Mouse (Mus musculus): ENCODE results near the gene Npas3. TPM values are rescaled to one million over a fixed set of nuclear protein-coding genes. Genes with fewer than 3 reads are reported as not detected.

Gene Npas3
- polyA plus RNA-seq, 1 experiment from 2014 or later = 2.0 TPM

- Histone ChIP-seq H3K9ac (ENCODE audit: low read depth, low read length) (no peak overlapping the region), H3K36me3 (ENCODE audit: control insufficient read depth, insufficient read depth, low read length) (no peaks in the 10 kb centered on the region), H3K4me1 (replicated peaks; ENCODE audit: control insufficient read depth, insufficient read depth, low read length) (no peaks in the 10 kb centered on the region), H3K9me3 (ENCODE audit: control insufficient read depth, low read length) (no peaks in the 10 kb centered on the region), H3K27me3 (replicated peaks; ENCODE audit: control insufficient read depth, insufficient read depth, low read length) (no peaks in the 10 kb centered on the region), H3K4me2 (no peak overlapping the region), H3K4me3 (ENCODE audit: low read depth, low read length) (no peak overlapping the region), H3K27ac (ENCODE audit: low read depth, low read length) (no peak overlapping the region)
- ATAC-seq (replicated peaks; ENCODE audit: low FRiP score) = no peak
- WGBS = 79% methylated on average over 9 of the region's 9 CpGs
- DNase-seq (ENCODE audit: low spot score) = no peak
Observed at GRCm38 (mm10) chr12:53331391-53331790, 82.9 kb downstream of the Npas3 start.

DNA sequence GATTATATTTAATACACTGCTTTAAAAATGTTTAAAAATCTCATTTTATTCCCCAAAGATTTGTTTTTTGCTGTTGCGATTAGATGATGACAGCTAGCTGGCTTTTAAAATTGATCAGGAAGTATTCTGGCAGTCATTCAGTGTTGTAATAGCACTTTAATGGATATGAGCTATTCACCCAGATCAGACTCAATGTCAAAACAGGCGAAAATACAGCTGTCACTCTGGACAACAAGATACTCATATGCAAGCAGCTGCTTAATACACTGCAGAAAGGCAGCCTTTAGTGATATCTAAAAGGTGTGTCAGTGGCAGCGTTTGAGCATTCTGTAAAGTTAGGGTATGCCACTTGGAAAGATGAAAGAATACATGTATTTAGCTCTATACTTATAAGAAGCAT, 83.3 kb downstream of the Npas3 start:
- WGBS = 77% methylated on average over 3 of the region's 3 CpGs
- Histone ChIP-seq H3K9me3 (ENCODE audit: control insufficient read depth, low read length) (no peaks in the 10 kb centered on the region), H3K36me3 (ENCODE audit: control insufficient read depth, insufficient read depth, low read length) (no peaks in the 10 kb centered on the region), H3K4me3 (ENCODE audit: low read depth, low read length) (no peak overlapping the region), H3K4me2 (no peak overlapping the region), H3K27ac (ENCODE audit: low read depth, low read length) (no peak overlapping the region), H3K4me1 (replicated peaks; ENCODE audit: control insufficient read depth, insufficient read depth, low read length) (no peaks in the 10 kb centered on the region), H3K27me3 (replicated peaks; ENCODE audit: control insufficient read depth, insufficient read depth, low read length) (no peaks in the 10 kb centered on the region), H3K9ac (ENCODE audit: low read depth, low read length) (no peak overlapping the region)
- ATAC-seq (replicated peaks; ENCODE audit: low FRiP score) = no peak
- no peak for DNase-seq (ENCODE audit: low spot score)

DNA sequence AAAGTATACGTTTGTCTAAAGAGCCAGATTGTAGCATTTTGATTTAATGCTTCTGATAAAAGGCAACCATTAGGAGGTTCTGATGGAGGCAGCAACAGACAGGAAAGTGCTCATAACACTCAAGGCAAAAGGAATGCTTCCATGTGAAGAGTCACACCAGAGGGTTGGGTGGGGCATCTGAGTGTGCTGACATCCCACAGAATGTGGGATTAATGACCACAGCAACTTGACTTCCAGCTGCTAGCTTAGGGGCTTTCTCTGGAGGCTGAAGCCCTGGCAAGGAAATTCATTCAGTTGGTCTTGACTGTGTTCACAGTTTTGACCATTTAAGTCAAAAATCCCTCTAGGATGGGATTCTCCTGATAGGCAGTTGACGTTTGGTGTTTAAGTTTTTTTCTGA, 84.8 kb downstream of the Npas3 start:
- H3K36me3 ChIP-seq (ENCODE audit: control insufficient read depth, insufficient read depth, low read length) = no peaks in the 10 kb centered on the region
- no peak overlapping the region for H3K4me2 ChIP-seq
- no peak for ATAC-seq (replicated peaks; ENCODE audit: low FRiP score)
- no peaks in the 10 kb centered on the region for H3K4me1 ChIP-seq (replicated peaks; ENCODE audit: control insufficient read depth, insufficient read depth, low read length)
- no peak overlapping the region for H3K9ac ChIP-seq (ENCODE audit: low read depth, low read length)
- no peak overlapping the region for H3K4me3 ChIP-seq (ENCODE audit: low read depth, low read length)
- no peaks in the 10 kb centered on the region for H3K9me3 ChIP-seq (ENCODE audit: control insufficient read depth, low read length)
- 68% methylated on average over 2 of the region's 2 CpGs for WGBS
- H3K27me3 ChIP-seq (replicated peaks; ENCODE audit: control insufficient read depth, insufficient read depth, low read length) = no peaks in the 10 kb centered on the region
- H3K27ac ChIP-seq (ENCODE audit: low read depth, low read length) = no peak overlapping the region
- DNase-seq (ENCODE audit: low spot score) = no peak

DNA sequence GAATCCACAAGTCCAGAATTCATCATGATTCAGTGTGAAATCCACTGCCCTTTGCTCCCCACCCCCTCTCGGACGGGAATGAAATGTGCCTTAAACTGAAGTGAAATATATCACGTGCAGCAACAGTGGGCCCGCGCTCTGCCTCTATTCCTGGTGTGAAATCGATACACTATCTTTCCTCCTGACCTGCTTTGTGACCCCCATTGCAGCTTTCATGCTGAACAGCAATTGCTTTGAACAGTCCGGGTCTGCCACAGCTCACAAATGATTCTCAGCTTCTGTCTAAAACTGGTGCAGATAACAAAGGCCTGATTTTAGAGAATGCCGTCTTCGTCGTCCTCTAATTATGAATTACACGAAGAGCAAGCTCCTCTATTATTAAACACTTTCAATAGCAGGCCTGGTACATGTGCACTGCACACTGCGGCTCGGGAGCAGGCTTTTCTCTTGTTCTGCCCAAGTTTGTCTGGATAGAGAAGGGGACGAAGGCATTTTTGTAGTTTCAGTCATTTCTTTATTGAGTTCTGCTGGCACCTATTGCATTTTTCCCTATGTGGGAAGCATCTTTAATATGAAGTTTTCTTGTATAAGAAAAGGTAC, 90.0 kb downstream of the Npas3 start:
- DNase-seq (ENCODE audit: low spot score) = no peak
- Histone ChIP-seq H3K27me3 (replicated peaks; ENCODE audit: control insufficient read depth, insufficient read depth, low read length) (no peaks in the 10 kb centered on the region), H3K4me2 (no peak overlapping the region), H3K9ac (ENCODE audit: low read depth, low read length) (no peak overlapping the region), H3K9me3 (ENCODE audit: control insufficient read depth, low read length) (no peaks in the 10 kb centered on the region), H3K4me3 (ENCODE audit: low read depth, low read length) (no peak overlapping the region), H3K36me3 (ENCODE audit: control insufficient read depth, insufficient read depth, low read length) (no peaks in the 10 kb centered on the region), H3K27ac (ENCODE audit: low read depth, low read length) (no peak overlapping the region), H3K4me1 (replicated peaks; ENCODE audit: control insufficient read depth, insufficient read depth, low read length) (no peaks in the 10 kb centered on the region)
- WGBS = 68% methylated on average over 14 of the region's 14 CpGs
- no peak for ATAC-seq (replicated peaks; ENCODE audit: low FRiP score)

DNA sequence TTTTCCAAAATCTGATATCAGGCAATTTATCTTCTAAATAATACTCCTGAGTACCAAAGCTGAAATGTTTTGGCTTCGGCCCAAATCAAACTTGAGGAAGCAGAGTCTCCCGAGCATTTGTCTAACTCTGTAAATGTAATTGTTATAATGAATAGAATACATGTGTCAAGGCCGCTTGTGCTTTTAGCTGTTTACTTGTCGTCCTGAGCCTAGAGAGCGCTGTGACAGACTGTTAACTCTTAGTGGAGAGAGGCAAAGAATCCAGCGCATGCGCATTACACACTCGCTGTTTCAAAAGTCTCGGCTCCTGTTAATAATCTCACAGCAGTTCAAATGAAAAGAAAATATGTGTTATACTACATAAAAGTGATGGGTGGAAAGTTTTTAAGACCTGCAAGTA, 94.3 kb downstream of the Npas3 start:
- no peak overlapping the region for H3K9ac ChIP-seq (ENCODE audit: low read depth, low read length)
- ATAC-seq (replicated peaks; ENCODE audit: low FRiP score) = no peak
- H3K36me3 ChIP-seq (ENCODE audit: control insufficient read depth, insufficient read depth, low read length) = no peaks in the 10 kb centered on the region
- no peaks in the 10 kb centered on the region for H3K9me3 ChIP-seq (ENCODE audit: control insufficient read depth, low read length)
- H3K27me3 ChIP-seq (replicated peaks; ENCODE audit: control insufficient read depth, insufficient read depth, low read length) = no peaks in the 10 kb centered on the region
- H3K4me2 ChIP-seq = no peak overlapping the region
- no peak for DNase-seq (ENCODE audit: low spot score)
- WGBS = 75% methylated on average over 9 of the region's 9 CpGs
- H3K4me1 ChIP-seq (replicated peaks; ENCODE audit: control insufficient read depth, insufficient read depth, low read length) = no peaks in the 10 kb centered on the region
- H3K27ac ChIP-seq (ENCODE audit: low read depth, low read length) = no peak overlapping the region
- no peak overlapping the region for H3K4me3 ChIP-seq (ENCODE audit: low read depth, low read length)

DNA sequence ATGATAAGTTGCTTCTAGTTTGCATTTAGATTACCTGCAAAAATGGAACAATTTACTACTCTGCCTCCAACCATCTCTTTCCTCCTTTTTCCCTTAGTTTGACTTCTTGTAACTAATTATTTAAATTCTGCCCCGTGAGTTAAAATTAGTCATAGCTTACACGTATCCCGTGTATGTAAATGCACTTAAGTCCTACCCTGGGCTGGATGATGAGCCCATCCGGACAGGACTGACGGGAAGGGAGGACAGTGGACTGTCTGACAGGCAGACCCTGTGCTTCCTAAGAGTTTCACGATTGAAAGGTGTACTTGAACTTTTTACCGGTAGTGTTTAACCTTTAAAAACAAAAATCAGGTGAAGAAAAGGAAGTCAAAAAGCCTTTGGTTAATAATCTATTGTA, 103.4 kb downstream of the Npas3 start:
- Histone ChIP-seq H3K4me2 (no peak overlapping the region), H3K4me3 (ENCODE audit: low read depth, low read length) (no peak overlapping the region), H3K9ac (ENCODE audit: low read depth, low read length) (no peak overlapping the region), H3K4me1 (replicated peaks; ENCODE audit: control insufficient read depth, insufficient read depth, low read length) (no peaks in the 10 kb centered on the region), H3K27me3 (replicated peaks; ENCODE audit: control insufficient read depth, insufficient read depth, low read length) (no peaks in the 10 kb centered on the region), H3K27ac (ENCODE audit: low read depth, low read length) (no peak overlapping the region), H3K36me3 (ENCODE audit: control insufficient read depth, insufficient read depth, low read length) (no peaks in the 10 kb centered on the region), H3K9me3 (ENCODE audit: control insufficient read depth, low read length) (no peaks in the 10 kb centered on the region)
- DNase-seq (ENCODE audit: low spot score) = no peak
- 84% methylated on average over 7 of the region's 7 CpGs for WGBS
- ATAC-seq (replicated peaks; ENCODE audit: low FRiP score) = no peak

DNA sequence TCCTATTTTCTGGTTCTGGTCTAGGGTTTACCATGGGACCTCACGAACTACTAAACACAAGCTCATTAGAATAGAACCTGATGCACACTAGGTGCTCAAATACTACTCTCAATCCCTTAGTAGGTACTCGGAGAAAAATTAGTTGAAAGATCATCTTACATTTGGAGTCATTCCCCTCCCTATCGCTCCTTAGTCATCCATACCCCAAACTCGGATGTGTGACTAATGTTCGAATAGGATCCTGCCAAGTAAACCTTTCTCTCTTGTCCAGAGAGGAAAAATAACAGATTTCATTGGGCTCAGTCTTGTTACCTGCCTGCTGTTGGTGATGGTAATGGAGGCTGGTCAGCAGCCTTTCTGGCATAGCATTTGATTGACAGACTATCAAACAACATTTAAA, 117.3 kb downstream of the Npas3 start:
- DNase-seq (ENCODE audit: low spot score) (no peak), ATAC-seq (replicated peaks; ENCODE audit: low FRiP score) (no peak)
- no peak overlapping the region for H3K4me3 ChIP-seq (ENCODE audit: low read depth, low read length)
- H3K9ac ChIP-seq (ENCODE audit: low read depth, low read length) = no peak overlapping the region
- H3K4me1 ChIP-seq (replicated peaks; ENCODE audit: control insufficient read depth, insufficient read depth, low read length) = no peaks in the 10 kb centered on the region
- 78% methylated on average over 5 of the region's 5 CpGs for WGBS
- H3K27ac ChIP-seq (ENCODE audit: low read depth, low read length) = no peak overlapping the region
- no peaks in the 10 kb centered on the region for H3K27me3 ChIP-seq (replicated peaks; ENCODE audit: control insufficient read depth, insufficient read depth, low read length)
- no peaks in the 10 kb centered on the region for H3K9me3 ChIP-seq (ENCODE audit: control insufficient read depth, low read length)
- H3K4me2 ChIP-seq = no peak overlapping the region
- H3K36me3 ChIP-seq (ENCODE audit: control insufficient read depth, insufficient read depth, low read length) = no peaks in the 10 kb centered on the region

GRCm38 (mm10) chr12:53384851-53385250, 136.4 kb downstream of the Npas3 start:
- no peaks in the 10 kb centered on the region for H3K27me3 ChIP-seq (replicated peaks; ENCODE audit: control insufficient read depth, insufficient read depth, low read length)
- no peak overlapping the region for H3K27ac ChIP-seq (ENCODE audit: low read depth, low read length)
- no peaks in the 10 kb centered on the region for H3K9me3 ChIP-seq (ENCODE audit: control insufficient read depth, low read length)
- H3K4me1 ChIP-seq (replicated peaks; ENCODE audit: control insufficient read depth, insufficient read depth, low read length) = no peaks in the 10 kb centered on the region
- DNase-seq (ENCODE audit: low spot score) = no peak
- no peak overlapping the region for H3K4me3 ChIP-seq (ENCODE audit: low read depth, low read length)
- H3K9ac ChIP-seq (ENCODE audit: low read depth, low read length) = no peak overlapping the region
- no peak overlapping the region for H3K4me2 ChIP-seq
- 78% methylated on average over 8 of the region's 8 CpGs for WGBS
- no peaks in the 10 kb centered on the region for H3K36me3 ChIP-seq (ENCODE audit: control insufficient read depth, insufficient read depth, low read length)
- ATAC-seq (replicated peaks; ENCODE audit: low FRiP score) = no peak

DNA sequence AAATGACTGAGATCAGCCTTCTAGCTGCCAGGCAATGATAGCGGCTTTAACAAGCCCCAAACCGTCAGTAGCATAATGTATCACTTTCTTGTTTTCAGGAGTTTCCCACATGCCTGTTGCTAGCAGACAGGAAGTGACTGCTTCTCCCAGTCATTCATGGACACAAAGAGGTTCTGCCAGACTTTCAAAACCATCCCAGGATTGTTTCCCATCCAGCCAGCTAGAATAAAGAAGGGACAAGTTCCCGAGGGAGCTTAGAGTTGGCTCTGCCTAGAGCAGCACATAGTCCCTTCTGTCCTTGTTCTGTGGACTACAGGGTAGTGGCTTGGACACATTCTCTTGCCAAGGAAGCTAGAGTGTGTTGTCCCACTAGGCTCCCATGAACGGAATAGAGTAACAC, 157.4 kb downstream of the Npas3 start:
- no peaks in the 10 kb centered on the region for H3K36me3 ChIP-seq (ENCODE audit: control insufficient read depth, insufficient read depth, low read length)
- H3K4me2 ChIP-seq = no peak overlapping the region
- WGBS = 51% methylated on average over 4 of the region's 4 CpGs
- no peak overlapping the region for H3K27ac ChIP-seq (ENCODE audit: low read depth, low read length)
- no peak overlapping the region for H3K4me3 ChIP-seq (ENCODE audit: low read depth, low read length)
- DNase-seq (ENCODE audit: low spot score) = no peak
- no peak overlapping the region for H3K9ac ChIP-seq (ENCODE audit: low read depth, low read length)
- no peaks in the 10 kb centered on the region for H3K9me3 ChIP-seq (ENCODE audit: control insufficient read depth, low read length)
- H3K27me3 ChIP-seq (replicated peaks; ENCODE audit: control insufficient read depth, insufficient read depth, low read length) = no peaks in the 10 kb centered on the region
- ATAC-seq (replicated peaks; ENCODE audit: low FRiP score) = no peak
- no peaks in the 10 kb centered on the region for H3K4me1 ChIP-seq (replicated peaks; ENCODE audit: control insufficient read depth, insufficient read depth, low read length)
